Mouse (Mus musculus): ENCODE results near the gene A430078G23Rik.

- TF ChIP-seq CTCF (IDR thresholded peaks at IDR 0.05; ENCODE audit: extremely low read depth, insufficient read depth, insufficient read length, insufficient replicate concordance) (no peak), POLR2A (IDR thresholded peaks at IDR 0.05; ENCODE audit: low read depth, low read length) (no peak)
Observed at GRCm38 (mm10) chr8:3414639-3415190, 61.5 kb downstream of the A430078G23Rik start.
